Mouse (Mus musculus): ENCODE results near the gene Slc2a1. TPM values are rescaled to one million over a fixed set of nuclear protein-coding genes. Genes with fewer than 3 reads are reported as not detected.

The Slc2a1 gene
- polyA plus RNA-seq, 1 experiment from 2014 or later = 116 TPM

DNA sequence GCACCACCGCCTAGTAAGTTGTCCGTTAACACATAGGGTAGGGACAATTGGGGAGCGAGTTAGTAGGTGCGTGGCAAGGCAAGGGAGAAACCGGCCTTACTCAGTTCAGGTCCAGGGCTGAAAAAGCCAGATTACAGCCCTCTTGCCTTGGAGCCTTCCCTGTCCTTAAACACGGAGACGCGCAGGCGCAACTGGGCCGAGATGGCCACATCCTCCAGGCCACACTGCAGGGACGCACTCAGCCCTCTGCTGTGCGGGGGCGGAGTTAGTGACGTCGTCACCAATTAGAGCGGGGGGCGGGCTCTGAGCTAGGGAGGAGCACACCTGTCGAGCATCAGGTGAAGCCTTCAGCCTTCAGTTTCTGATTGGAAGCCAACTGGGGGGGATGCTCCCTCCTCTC lies 29.7 kb downstream of the Slc2a1 start:
- H3K27ac ChIP-seq (replicated peaks) = 0 out of 2 replicates have a peak overlapping the region, but pooled peaks have one; percentile 25
- WGBS = 8% methylated on average over 18 of the region's 18 CpGs

DNA sequence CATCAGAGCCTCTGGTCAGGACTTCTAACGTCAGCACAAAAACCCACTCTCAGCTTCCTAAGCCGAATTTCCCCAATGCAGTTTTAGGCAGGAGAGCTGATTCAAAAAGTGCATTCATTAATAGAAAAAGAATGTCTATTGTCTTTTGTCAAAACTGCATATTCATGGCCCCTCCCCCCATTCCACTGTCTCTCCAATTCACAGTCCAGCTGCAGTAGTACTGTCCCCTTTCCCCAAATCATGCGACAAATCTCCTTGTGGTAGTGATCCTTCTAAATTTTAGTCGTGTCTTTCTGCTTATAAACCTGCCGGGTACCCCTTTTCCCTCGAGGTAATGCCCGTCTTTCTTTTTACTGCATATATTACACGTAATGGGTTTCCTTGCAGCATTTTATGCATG lies 30.3 kb downstream of the Slc2a1 start:
- no peaks in the 10 kb centered on the region for H3K27me3 ChIP-seq
- H3K27ac ChIP-seq (replicated peaks) = no peak overlapping the region
- H3K4me1 ChIP-seq = peaks cover 16% of the 10 kb centered on the region
- H3K4me3 ChIP-seq = no peak overlapping the region
- WGBS = 53% methylated on average over 8 of the region's 8 CpGs
- no peaks in the 10 kb centered on the region for H3K9me3 ChIP-seq
- no peak overlapping the region for H3K9ac ChIP-seq (replicated peaks)
- ATAC-seq (ENCODE audit: low FRiP score, low read depth) = no peak
- peaks cover 32% of the 10 kb centered on the region for H3K36me3 ChIP-seq
- peak overlapping the region; percentile 51 for H3K4me2 ChIP-seq (replicated peaks)

More for the DNA sequence above, 29.7 kb downstream of the Slc2a1 start:
- H3K9me3 ChIP-seq = no peaks in the 10 kb centered on the region
- H3K4me2 ChIP-seq (replicated peaks) = peak overlapping the region; percentile 51
- peak overlapping the region; percentile 24; the same call in 1 of the 2 replicates for H3K9ac ChIP-seq (replicated peaks)
- ATAC-seq (ENCODE audit: low FRiP score, low read depth) = peak; percentile 80
- peaks cover 16% of the 10 kb centered on the region for H3K4me1 ChIP-seq
- H3K27me3 ChIP-seq = no peaks in the 10 kb centered on the region
- peaks cover 38% of the 10 kb centered on the region for H3K36me3 ChIP-seq
- peak overlapping the region; percentile 27 for H3K4me3 ChIP-seq

DNA sequence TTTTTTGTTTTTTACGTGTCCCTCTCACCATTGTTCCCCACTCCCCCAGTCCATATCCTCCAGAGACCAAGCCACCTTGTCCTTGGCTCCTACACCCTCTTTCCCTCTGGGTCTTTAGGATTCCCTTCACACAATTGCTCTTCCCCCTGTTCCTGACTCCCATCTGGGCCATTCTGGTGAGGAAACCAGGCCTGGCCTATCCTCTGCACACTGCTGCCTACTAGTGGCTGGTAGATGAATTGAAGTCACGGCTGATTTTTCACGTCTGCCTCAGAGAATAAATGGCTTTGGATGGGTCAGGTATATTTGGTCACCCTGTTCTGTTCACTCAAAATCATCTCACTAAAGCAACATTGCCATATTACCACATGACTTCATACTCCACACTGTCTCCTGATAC lies 31.6 kb downstream of the Slc2a1 start:
- no peak overlapping the region for H3K9ac ChIP-seq (replicated peaks)
- H3K27me3 ChIP-seq = no peaks in the 10 kb centered on the region
- 47% methylated on average over 3 of the region's 3 CpGs for WGBS
- no peak overlapping the region for H3K4me2 ChIP-seq (replicated peaks)
- no peaks in the 10 kb centered on the region for H3K9me3 ChIP-seq
- no peak overlapping the region for H3K27ac ChIP-seq (replicated peaks)
- H3K36me3 ChIP-seq = peaks cover 19% of the 10 kb centered on the region
- H3K4me3 ChIP-seq = no peak overlapping the region
- no peak for ATAC-seq (ENCODE audit: low FRiP score, low read depth)
- peaks cover 16% of the 10 kb centered on the region for H3K4me1 ChIP-seq

DNA sequence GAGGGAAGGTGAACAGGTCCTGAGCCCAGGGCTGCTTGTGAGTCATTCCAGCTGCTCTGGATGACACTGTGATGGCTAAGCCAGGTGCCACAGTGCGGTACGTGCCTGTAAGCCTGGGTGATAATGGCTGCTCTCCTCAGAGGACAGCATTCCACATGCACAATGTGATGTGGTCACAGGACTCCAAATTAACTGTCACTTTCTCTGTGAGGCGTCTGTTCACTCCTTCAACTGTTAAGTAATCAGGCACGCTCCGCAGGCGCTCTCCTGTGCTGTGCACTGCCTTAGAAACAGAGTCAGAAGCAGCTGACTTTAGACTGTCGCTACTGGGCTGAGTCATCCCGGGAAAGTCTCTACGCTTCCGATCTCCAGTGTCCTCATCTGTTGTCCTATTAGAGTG lies 32.7 kb downstream of the Slc2a1 start:
- Histone ChIP-seq H3K36me3 (peaks cover 8% of the 10 kb centered on the region), H3K9me3 (no peaks in the 10 kb centered on the region), H3K27ac (replicated peaks) (no peak overlapping the region), H3K27me3 (no peaks in the 10 kb centered on the region), H3K4me1 (peaks cover 16% of the 10 kb centered on the region), H3K9ac (replicated peaks) (no peak overlapping the region), H3K4me2 (replicated peaks) (no peak overlapping the region), H3K4me3 (no peak overlapping the region)
- WGBS = 66% methylated on average over 10 of the region's 10 CpGs
- no peak for ATAC-seq (ENCODE audit: low FRiP score, low read depth)

DNA sequence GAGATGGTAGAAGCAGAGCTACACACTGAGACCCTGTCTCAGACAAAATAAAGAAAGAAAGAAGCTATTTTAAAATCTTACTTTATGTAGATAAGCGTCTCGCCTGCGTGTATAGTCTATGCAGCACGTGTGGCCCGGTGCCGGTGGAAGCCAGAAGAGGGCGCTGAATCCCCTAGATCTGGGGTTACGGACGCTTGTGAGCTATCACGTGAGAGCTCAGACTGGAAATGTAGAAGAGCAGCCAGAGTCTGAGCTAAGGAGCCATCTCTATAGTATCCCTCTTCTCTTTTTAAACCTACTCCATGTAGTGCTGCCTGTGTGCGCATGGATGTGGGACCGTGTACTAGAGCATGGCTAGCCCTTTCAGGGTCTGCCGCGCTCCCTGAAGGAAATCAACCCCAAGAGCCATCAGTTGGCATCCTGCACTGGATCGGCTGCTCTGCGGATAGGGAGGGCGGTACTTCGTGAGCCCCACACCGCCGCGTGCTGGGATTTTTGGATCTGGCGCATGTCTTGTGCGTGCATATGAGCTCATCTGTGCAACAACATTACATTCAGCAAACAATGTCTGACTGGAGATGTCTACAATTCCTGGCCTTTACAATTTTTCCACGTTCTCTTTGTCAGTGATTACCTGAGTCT lies 33.8 kb downstream of the Slc2a1 start:
- peak; percentile 70 for ATAC-seq (ENCODE audit: low FRiP score, low read depth)
- Histone ChIP-seq H3K4me2 (replicated peaks) (peak overlapping the region; percentile 44), H3K9me3 (no peaks in the 10 kb centered on the region), H3K4me1 (peaks cover 16% of the 10 kb centered on the region), H3K4me3 (peak overlapping the region; percentile 12; the same call in 1 of the 2 replicates), H3K36me3 (no peaks in the 10 kb centered on the region), H3K9ac (replicated peaks) (no peak overlapping the region), H3K27ac (replicated peaks) (no peak overlapping the region), H3K27me3 (no peaks in the 10 kb centered on the region)
- WGBS = 34% methylated on average over 24 of the region's 24 CpGs

DNA sequence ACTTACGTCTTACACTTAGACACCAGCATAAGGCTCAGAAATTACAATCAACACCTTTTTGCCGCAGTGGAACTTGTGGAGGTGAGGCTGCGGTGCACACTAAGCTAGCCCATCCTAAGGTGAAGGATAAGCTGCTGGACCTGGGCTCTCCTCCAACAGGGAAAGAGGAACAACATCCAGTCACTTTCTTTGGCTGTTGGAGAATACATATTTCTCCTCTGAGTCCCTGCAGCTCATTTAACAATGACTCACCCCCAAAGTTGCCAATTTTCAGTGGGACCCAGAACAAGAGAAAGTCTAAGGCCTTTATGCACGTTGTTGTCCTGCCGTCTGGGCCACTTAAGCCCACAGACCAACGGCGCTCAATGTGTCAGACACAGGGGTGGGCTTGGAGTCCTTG lies 38.3 kb downstream of the Slc2a1 start:
- Histone ChIP-seq H3K4me1 (0 out of 2 replicates have a peak, but pooled peaks cover 8% of the 10 kb centered on the region), H3K4me3 (no peak overlapping the region), H3K27me3 (no peaks in the 10 kb centered on the region), H3K27ac (replicated peaks) (no peak overlapping the region), H3K36me3 (no peaks in the 10 kb centered on the region), H3K4me2 (replicated peaks) (no peak overlapping the region), H3K9me3 (no peaks in the 10 kb centered on the region), H3K9ac (replicated peaks) (no peak overlapping the region)
- ATAC-seq (ENCODE audit: low FRiP score, low read depth) = no peak
- WGBS = 94% methylated on average over 7 of the region's 7 CpGs

DNA sequence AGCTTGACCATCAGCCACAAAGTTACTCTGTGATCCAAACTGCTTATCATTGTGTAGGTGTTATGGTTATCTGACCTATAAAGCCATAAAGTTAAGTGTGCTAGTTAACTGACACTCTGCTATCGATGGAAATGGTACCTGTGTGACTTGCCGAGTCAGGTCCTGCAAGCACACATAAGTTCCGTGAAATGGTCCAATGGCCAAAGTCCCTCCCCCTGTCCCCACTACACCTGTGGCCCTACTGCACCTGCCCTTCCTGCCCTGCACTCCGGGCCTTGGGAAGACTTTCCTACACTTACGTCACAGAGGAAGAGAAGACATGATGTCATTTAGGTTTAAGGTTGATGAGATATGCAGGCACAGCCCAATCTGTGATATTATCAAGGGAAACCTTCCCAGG lies 38.8 kb downstream of the Slc2a1 start:
- 94% methylated on average over 5 of the region's 5 CpGs for WGBS
- Histone ChIP-seq H3K27ac (replicated peaks) (no peak overlapping the region), H3K36me3 (no peaks in the 10 kb centered on the region), H3K27me3 (no peaks in the 10 kb centered on the region), H3K4me2 (replicated peaks) (no peak overlapping the region), H3K9me3 (no peaks in the 10 kb centered on the region), H3K4me3 (no peak overlapping the region), H3K4me1 (0 out of 2 replicates have a peak, but pooled peaks cover 8% of the 10 kb centered on the region), H3K9ac (replicated peaks) (no peak overlapping the region)
- no peak for ATAC-seq (ENCODE audit: low FRiP score, low read depth)

DNA sequence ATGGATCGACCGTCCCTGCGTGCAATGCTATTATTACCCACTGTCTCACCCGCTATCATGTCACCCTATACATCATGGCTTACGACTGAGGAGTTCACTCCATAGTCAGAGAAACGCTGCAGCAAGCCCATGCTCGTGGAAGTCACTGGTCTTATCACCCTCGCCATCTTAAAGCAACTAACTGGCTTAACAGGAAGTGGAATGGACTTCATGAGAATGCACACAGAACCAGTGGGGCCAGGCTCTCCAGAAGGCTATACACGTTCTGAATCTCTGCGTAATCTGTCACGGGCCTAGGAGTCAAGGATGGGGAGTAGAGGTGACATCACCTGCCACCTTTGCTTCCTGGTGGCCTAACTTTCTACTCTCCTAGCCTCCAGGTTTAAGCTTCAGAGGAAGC lies 40.2 kb downstream of the Slc2a1 start:
- no peak for ATAC-seq (ENCODE audit: low FRiP score, low read depth)
- Histone ChIP-seq H3K4me3 (no peak overlapping the region), H3K27me3 (no peaks in the 10 kb centered on the region), H3K27ac (replicated peaks) (no peak overlapping the region), H3K36me3 (no peaks in the 10 kb centered on the region), H3K4me1 (0 out of 2 replicates have a peak, but pooled peaks cover 8% of the 10 kb centered on the region), H3K9ac (replicated peaks) (no peak overlapping the region), H3K9me3 (no peaks in the 10 kb centered on the region), H3K4me2 (replicated peaks) (no peak overlapping the region)
- WGBS = 90% methylated on average over 11 of the region's 11 CpGs

DNA sequence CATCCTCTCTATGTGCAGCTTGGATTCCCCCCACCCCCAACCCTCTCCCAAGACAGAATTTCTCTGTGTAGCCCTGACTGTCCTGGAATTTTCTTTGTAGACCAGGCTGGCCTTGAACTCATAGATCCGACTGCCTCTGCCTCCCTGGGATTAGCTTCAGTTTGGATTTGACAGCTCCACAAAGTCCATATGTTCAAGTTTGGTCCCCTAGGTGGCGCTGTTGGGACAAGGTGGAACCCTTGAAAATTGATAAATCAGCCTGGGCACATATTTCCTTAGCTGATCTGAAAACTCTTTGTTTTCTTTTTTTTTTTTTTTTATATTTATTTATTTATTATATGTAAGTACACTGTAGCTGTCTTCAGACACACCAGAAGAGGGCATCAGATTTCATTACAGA lies 48.7 kb downstream of the Slc2a1 start:
- ATAC-seq (ENCODE audit: low FRiP score, low read depth) = no peak
- Histone ChIP-seq H3K27me3 (no peaks in the 10 kb centered on the region), H3K9ac (replicated peaks) (no peak overlapping the region), H3K9me3 (no peaks in the 10 kb centered on the region), H3K4me3 (no peak overlapping the region), H3K36me3 (no peaks in the 10 kb centered on the region), H3K4me2 (replicated peaks) (no peak overlapping the region), H3K4me1 (no peaks in the 10 kb centered on the region), H3K27ac (replicated peaks) (no peak overlapping the region)
- WGBS = 38% methylated on average over 2 of the region's 2 CpGs

DNA sequence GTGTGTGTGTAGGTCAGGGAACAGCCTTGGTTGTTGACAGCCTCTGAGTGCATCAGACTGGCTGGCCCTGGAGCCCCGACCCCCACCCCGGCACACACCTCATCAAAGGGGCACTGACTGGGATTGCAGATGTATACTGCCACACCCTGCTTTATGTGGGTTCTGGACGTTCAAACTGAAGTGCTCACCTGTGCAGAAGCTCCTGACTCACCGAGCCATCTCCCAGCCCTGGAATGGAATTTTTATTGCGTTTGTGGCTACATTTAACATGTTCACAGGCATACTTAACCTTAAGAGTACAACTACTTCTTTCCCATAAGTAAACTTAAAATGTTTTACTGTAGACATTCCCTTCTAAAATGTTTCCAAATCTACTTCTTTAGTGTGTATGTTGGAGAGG lies 49.4 kb downstream of the Slc2a1 start:
- WGBS = 87% methylated on average over 5 of the region's 5 CpGs
- Histone ChIP-seq H3K27ac (replicated peaks) (no peak overlapping the region), H3K4me1 (no peaks in the 10 kb centered on the region), H3K9ac (replicated peaks) (no peak overlapping the region), H3K36me3 (no peaks in the 10 kb centered on the region), H3K4me3 (no peak overlapping the region), H3K27me3 (no peaks in the 10 kb centered on the region), H3K9me3 (no peaks in the 10 kb centered on the region), H3K4me2 (replicated peaks) (no peak overlapping the region)
- ATAC-seq (ENCODE audit: low FRiP score, low read depth) = no peak

DNA sequence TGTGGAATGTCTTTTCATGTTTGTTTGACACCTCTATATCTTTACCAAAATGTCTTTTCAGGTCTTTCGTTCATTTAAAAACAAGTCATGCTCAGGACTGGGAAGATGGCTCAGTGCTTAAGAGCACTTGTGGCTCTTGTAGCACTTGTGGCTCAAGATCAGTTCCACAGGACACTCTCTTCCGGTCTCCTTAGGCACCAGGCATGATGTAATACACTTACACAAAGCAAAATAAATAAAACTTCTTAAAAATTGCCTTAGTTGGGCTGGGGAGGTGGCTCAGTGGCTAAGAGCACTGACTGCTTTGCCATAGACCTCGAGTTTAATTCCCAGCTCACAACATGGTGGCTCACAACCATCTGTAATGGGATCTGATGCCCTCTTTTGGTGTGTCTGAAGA lies 52.8 kb downstream of the Slc2a1 start:
- Histone ChIP-seq H3K4me1 (no peaks in the 10 kb centered on the region), H3K9me3 (no peaks in the 10 kb centered on the region), H3K27me3 (no peaks in the 10 kb centered on the region), H3K4me3 (no peak overlapping the region), H3K27ac (replicated peaks) (no peak overlapping the region), H3K36me3 (no peaks in the 10 kb centered on the region), H3K9ac (replicated peaks) (no peak overlapping the region), H3K4me2 (replicated peaks) (no peak overlapping the region)
- WGBS = 79% methylated on average over 3 of the region's 3 CpGs
- no peak for ATAC-seq (ENCODE audit: low FRiP score, low read depth)

DNA sequence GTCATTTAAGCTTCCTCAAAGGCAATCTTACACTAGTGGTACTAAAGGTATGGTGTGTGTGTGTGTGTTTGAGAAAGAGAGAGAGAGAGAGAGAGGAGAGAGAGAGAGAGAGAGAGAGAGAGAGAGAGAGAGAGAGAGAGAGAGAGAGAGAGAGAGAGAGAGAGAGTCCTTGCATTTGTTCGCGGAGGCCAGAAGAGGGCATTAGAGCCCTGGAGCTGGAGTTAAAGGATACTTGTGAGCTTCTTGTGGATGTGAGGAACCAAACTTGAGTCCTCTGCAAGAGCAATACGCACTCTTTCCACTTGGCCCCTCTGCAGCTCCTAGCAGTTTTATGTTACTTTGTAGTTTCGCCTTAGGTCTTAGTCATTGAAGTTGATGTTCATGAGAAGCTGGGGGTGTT lies 54.5 kb downstream of the Slc2a1 start:
- no peak for ATAC-seq (ENCODE audit: low FRiP score, low read depth)
- WGBS = 77% methylated on average over 4 of the region's 4 CpGs

DNA sequence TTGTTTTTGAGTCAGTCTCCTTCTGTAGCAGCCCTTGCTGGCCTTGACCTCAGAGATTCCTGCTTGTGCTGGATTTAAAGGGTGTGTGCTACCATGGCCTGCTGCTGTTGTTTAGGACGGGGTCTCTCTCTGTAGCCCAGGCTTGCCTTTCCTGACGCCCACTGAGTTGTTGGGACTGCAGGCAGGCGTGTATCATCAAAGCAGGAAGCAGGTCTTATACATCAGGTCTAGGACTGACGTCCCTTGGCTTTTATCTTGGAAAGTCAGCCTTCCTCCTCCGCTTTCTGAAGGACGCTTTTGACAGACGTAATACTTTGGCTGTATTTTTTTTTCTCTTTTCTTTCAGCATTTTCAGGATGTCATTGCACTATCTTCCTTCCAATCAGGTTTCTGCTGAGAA lies 57.4 kb downstream of the Slc2a1 start:
- ATAC-seq (ENCODE audit: low FRiP score, low read depth) = no peak
- 72% methylated on average over 7 of the region's 7 CpGs for WGBS

More for the DNA sequence above, 54.5 kb downstream of the Slc2a1 start:
- Histone ChIP-seq H3K36me3 (no peaks in the 10 kb centered on the region), H3K27ac (replicated peaks) (no peak overlapping the region), H3K4me3 (no peak overlapping the region), H3K4me2 (replicated peaks) (no peak overlapping the region), H3K9me3 (no peaks in the 10 kb centered on the region), H3K27me3 (no peaks in the 10 kb centered on the region), H3K4me1 (no peaks in the 10 kb centered on the region), H3K9ac (replicated peaks) (no peak overlapping the region)

More for the DNA sequence above, 57.4 kb downstream of the Slc2a1 start:
- H3K27me3 ChIP-seq = no peaks in the 10 kb centered on the region
- H3K36me3 ChIP-seq = peaks cover 27% of the 10 kb centered on the region
- H3K27ac ChIP-seq (replicated peaks) = no peak overlapping the region
- no peaks in the 10 kb centered on the region for H3K4me1 ChIP-seq
- no peak overlapping the region for H3K4me2 ChIP-seq (replicated peaks)
- no peaks in the 10 kb centered on the region for H3K9me3 ChIP-seq
- H3K9ac ChIP-seq (replicated peaks) = no peak overlapping the region
- no peak overlapping the region for H3K4me3 ChIP-seq
